Mouse (Mus musculus) intestine, postnatal 0 days (tissue): ENCODE results near the gene Pld1. TPM values are rescaled to one million over a fixed set of nuclear protein-coding genes. Genes with fewer than 3 reads are reported as not detected.

ENCODE experiments used
- ATAC-seq: fragments of 200-750 bp; cut with Nextera tagmentation; 2 replicates; pipeline ENCODE4 v1.8.0; 2017; ENCODE audit warnings: mild to moderate bottlenecking, moderate TSS enrichment, moderate library complexity
- H3K27ac ChIP-seq: fragments of 300-500 bp; sonication (generic); 2 replicates; pipeline ENCODE4 v1.5.1; 2014; ENCODE audit warnings: mild to moderate bottlenecking, low read depth, low read length, moderate library complexity
- H3K27me3 ChIP-seq: fragments of 300-500 bp; sonication (generic); replicated peaks from 2 replicates; pipeline ENCODE4 v1.6.1; 2014; ENCODE audit warnings: low read length, mixed read lengths; ENCODE audit not compliant: control insufficient read depth, insufficient read depth
- H3K36me3 ChIP-seq: fragments of 300-500 bp; sonication (generic); 2 replicates; pipeline ENCODE4 v1.6.1; 2014; ENCODE audit warnings: mild to moderate bottlenecking, moderate library complexity; ENCODE audit not compliant: control insufficient read depth, insufficient read depth
- H3K4me1 ChIP-seq: fragments of 300-500 bp; sonication (generic); replicated peaks from 2 replicates; pipeline ENCODE4 v1.6.1; 2014; ENCODE audit warnings: antibody characterized with exemption, low read length, mixed read lengths; ENCODE audit not compliant: control insufficient read depth, insufficient read depth
- H3K4me2 ChIP-seq: fragments of 300-500 bp; sonication (generic); replicated peaks from 2 replicates; pipeline ENCODE4 v1.6.1; 2014; ENCODE audit warnings: low read depth, mild to moderate bottlenecking, moderate library complexity
- H3K4me3 ChIP-seq: fragments of 300-500 bp; sonication (generic); 2 replicates; pipeline ENCODE4 v1.5.1; 2014; ENCODE audit warnings: low read depth, low read length
- H3K9ac ChIP-seq: fragments of 300-500 bp; sonication (generic); 2 replicates; pipeline ENCODE4 v1.6.1; 2014; ENCODE audit warnings: mild to moderate bottlenecking, low read depth, low read length
- H3K9me3 ChIP-seq: fragments of 300-500 bp; sonication (generic); 2 replicates; pipeline ENCODE4 v1.6.1; 2016; ENCODE audit warnings: mixed run types; ENCODE audit not compliant: control insufficient read depth
- CTCF ChIP-seq: sonication (generic); IDR thresholded peaks from 2 replicates; pipeline ENCODE4 v1.5.1; 2016; ENCODE audit warnings: low read depth, mild to moderate bottlenecking, control low read depth, antibody characterized with exemption, moderate library complexity
- whole genome bisulfite sequencing: fragments of 180-500 bp; shearing (Covaris S2); extraction: QIAGEN DNeasy Blood & Tissue Kit; methylation state at CpG from one replicate; pipeline ENCODE4 v1.1.7; 2014; 5-methylcytosine and 5-hydroxymethylcytosine counted together
- polyA plus RNA-seq: library from polyadenylated mRNA; unstranded; fragments of >200 nt; fragmentation: Nextera tagmentation; extraction: Ambion mirVana; gene quantifications from 2 replicates; pipeline ENCODE4 v1.2.1, GENCODE M21; 2015

Pld1 gene
- polyA plus RNA-seq: 18.1 and 19.2 TPM in 2 replicates

- no peaks in the 10 kb centered on the region for H3K27me3 ChIP-seq
- WGBS: under 1% methylated on average over 65 of the region's 68 CpGs
- peak within 1 kb of the TSS; percentile 63 for H3K4me3 ChIP-seq
- no peaks in the 10 kb centered on the region for H3K36me3 ChIP-seq
- H3K4me1 ChIP-seq: 0 out of 2 replicates have a peak, but pooled peaks cover 4% of the 10 kb centered on the region
- no peaks in the 10 kb centered on the region for H3K9me3 ChIP-seq
- TF ChIP-seq CTCF: no peak
- ATAC-seq: peak; percentile 84
- H3K9ac ChIP-seq: peak within 1 kb of the TSS; percentile 65
- peak within 1 kb of the TSS; percentile 84 for H3K27ac ChIP-seq
- peak within 1 kb of the TSS; percentile 99 for H3K4me2 ChIP-seq
These were observed at the start of gene Pld1 for GRCm38 (mm10) chr3:27938381-27939323. Gene Pld1, plus strand, starts transcription at chr3:27938695.

GRCm38 (mm10) chr3:27896318-27896892 is 42.1 kb upstream of the Pld1 start, which contains the start of gene Tmem212:
Gene Tmem212, minus strand, starts transcription at chr3:27896368.
- Histone ChIP-seq H3K4me1 (peaks cover 9% of the 10 kb centered on the region), H3K27me3 (no peaks in the 10 kb centered on the region), H3K4me3 (no peak within 1 kb of the TSS), H3K27ac (no peak within 1 kb of the TSS), H3K4me2 (no peak within 1 kb of the TSS), H3K36me3 (no peaks in the 10 kb centered on the region), H3K9ac (no peak within 1 kb of the TSS), H3K9me3 (no peaks in the 10 kb centered on the region)
- WGBS: 67% methylated on average over 8 of the region's 8 CpGs
- no peak for TF ChIP-seq CTCF
- ATAC-seq: no peak

DNA sequence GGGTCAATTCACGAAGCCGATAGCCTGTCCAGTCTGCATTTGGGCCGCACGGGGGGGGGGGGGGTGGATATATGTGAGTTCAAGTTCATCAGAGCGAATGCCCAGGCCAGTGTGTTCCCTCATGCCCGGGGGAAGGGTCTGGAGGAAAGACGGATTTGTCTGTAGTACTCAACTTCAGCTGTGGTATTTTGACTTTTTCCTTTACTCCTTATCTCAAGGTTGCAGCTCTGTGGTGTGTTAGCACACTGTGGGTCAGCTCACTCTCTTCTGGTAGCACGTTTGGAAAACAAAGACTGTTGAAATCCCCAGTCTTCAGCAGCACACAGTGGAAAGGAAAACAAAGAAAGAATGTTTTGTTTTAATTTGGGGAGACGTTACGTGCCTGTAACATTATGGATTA is 40.3 kb upstream of the Pld1 start:
- Histone ChIP-seq H3K4me2 (no peak overlapping the region), H3K4me1 (peaks cover 9% of the 10 kb centered on the region), H3K4me3 (no peak overlapping the region), H3K36me3 (no peaks in the 10 kb centered on the region), H3K9me3 (no peaks in the 10 kb centered on the region), H3K27ac (no peak overlapping the region), H3K9ac (no peak overlapping the region), H3K27me3 (no peaks in the 10 kb centered on the region)
- WGBS: 74% methylated on average over 10 of the region's 10 CpGs
- TF ChIP-seq CTCF: no peak
- no peak for ATAC-seq

DNA sequence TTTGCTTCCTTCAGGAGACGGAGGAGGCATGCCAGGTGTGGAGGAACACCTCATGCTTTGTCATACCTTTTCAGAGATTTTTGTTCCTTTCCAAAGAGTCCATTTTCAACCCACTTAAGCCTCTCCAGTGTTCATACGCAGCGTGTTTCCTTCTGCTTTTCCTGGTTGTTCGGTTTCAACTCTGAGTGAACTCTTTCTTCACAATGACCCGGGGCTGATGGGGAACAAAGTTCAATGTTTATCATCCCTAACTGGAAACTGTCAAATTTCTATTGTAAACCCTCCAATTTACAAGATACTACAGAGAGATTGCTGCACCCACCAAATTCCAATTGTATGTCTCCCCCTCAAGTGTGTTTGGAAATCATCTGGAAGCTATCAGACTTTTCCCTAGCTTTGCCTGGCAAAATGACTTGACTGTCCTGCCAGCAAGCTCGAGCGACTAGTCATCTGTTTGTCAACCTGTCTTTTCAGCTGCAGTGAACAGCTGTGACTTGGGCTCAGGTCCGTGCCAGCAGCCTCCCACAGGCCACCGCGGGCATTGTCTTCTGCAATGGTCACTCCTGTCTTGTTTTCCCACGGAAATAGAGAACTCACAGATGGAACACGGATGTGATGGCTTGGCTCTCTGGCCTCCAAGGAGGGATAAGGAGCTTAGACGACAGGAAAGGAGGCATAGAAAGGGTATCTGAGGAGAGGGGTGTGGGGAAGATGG is 39.3 kb upstream of the Pld1 start:
- H3K27ac ChIP-seq: 0 out of 2 replicates have a peak overlapping the region, but pooled peaks have one; percentile 2
- 0 out of 2 replicates have a peak overlapping the region, but pooled peaks have one; percentile 0 for H3K4me2 ChIP-seq
- no peaks in the 10 kb centered on the region for H3K27me3 ChIP-seq
- H3K4me3 ChIP-seq: no peak overlapping the region
- ATAC-seq: peak; percentile 63
- no peaks in the 10 kb centered on the region for H3K9me3 ChIP-seq
- H3K36me3 ChIP-seq: no peaks in the 10 kb centered on the region
- peaks cover 9% of the 10 kb centered on the region for H3K4me1 ChIP-seq
- H3K9ac ChIP-seq: no peak overlapping the region
- 22% methylated on average over 13 of the region's 13 CpGs for WGBS
- peak; percentile 44 for TF ChIP-seq CTCF

DNA sequence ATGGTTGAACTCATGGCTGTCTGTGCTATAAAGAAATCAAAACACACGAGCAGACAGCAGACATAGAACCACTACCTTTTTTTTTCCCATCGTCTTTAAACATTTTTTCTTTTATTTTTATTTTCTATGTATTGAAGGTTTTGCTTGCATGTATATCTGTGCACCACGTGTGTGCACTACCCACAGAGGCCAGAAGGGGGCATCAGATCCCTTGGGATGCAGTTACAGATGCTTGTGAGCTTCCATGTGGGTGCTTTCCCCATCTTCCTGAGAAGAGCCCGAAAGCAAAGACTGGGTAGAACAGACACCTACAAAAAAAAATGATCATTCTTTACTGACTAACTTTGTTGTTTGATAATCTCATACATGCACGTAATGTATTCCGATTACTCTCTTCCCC is 36.6 kb upstream of the Pld1 start:
- no peak for ATAC-seq
- 96% methylated on average over 6 of the region's 6 CpGs for WGBS
- Histone ChIP-seq H3K9me3 (no peaks in the 10 kb centered on the region), H3K27me3 (no peaks in the 10 kb centered on the region), H3K4me3 (no peak overlapping the region), H3K9ac (no peak overlapping the region), H3K27ac (no peak overlapping the region), H3K4me1 (peaks cover 9% of the 10 kb centered on the region), H3K4me2 (no peak overlapping the region), H3K36me3 (no peaks in the 10 kb centered on the region)
- peak; percentile 58 for TF ChIP-seq CTCF
